Mouse (Mus musculus): ENCODE measurements around the gene Zfp362. TPM values are rescaled to one million over a fixed set of nuclear protein-coding genes. Genes with fewer than 3 reads are reported as not detected.

Gene Zfp362
- polyA plus RNA-seq, 1 experiment from 2014 or later, result 26.0 TPM

GRCm38 (mm10) chr4:128773820-128774219, 32.0 kb downstream of the Zfp362 start:
- no peak overlapping the region for H3K9ac ChIP-seq (ENCODE audit: low read length)
- no peak for ATAC-seq (ENCODE audit: insufficient read depth, low FRiP score)
- 88% methylated on average over 11 of the region's 11 CpGs for WGBS
- no peak overlapping the region for H3K4me2 ChIP-seq (ENCODE audit: low read depth, low read length)
- H3K9me3 ChIP-seq (replicated peaks; ENCODE audit: control insufficient read depth, low read length), result no peaks in the 10 kb centered on the region
- H3K36me3 ChIP-seq (ENCODE audit: control insufficient read depth, insufficient read depth, low read length), result peaks cover 20% of the 10 kb centered on the region
- no peak overlapping the region for H3K27ac ChIP-seq (ENCODE audit: low read length)
- peaks cover 4% of the 10 kb centered on the region; the same call in 1 of the 2 replicates for H3K4me1 ChIP-seq (ENCODE audit: control insufficient read depth, insufficient read depth, low read length)
- H3K27me3 ChIP-seq (ENCODE audit: control insufficient read depth, insufficient read depth, low read length), result no peaks in the 10 kb centered on the region
- H3K4me3 ChIP-seq (replicated peaks; ENCODE audit: low read length), result no peak overlapping the region

DNA sequence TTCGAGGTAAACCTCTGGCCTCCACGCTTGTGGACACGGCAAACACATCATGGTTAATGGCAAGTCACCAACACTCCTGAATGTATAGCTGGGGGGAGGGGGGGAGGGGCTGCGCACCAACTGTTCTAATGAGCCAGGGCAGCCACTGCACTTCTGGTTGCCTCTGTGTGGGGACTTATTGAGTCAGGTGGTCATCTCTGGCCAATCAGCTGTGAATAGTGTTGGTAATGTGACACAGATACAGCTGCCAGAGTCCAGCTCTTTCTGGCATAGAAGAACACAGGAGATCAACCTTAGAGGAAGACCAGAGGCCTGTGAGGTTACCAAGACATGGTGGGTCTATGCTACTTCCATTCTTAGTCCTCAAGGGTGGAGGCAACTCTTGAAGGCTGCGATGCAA, 35.1 kb downstream of the Zfp362 start:
- Histone ChIP-seq H3K27ac (ENCODE audit: low read length) (no peak overlapping the region), H3K9ac (ENCODE audit: low read length) (no peak overlapping the region), H3K36me3 (ENCODE audit: control insufficient read depth, insufficient read depth, low read length) (peaks cover 12% of the 10 kb centered on the region), H3K9me3 (replicated peaks; ENCODE audit: control insufficient read depth, low read length) (no peaks in the 10 kb centered on the region), H3K4me2 (ENCODE audit: low read depth, low read length) (no peak overlapping the region), H3K27me3 (ENCODE audit: control insufficient read depth, insufficient read depth, low read length) (no peaks in the 10 kb centered on the region), H3K4me1 (ENCODE audit: control insufficient read depth, insufficient read depth, low read length) (peaks cover 4% of the 10 kb centered on the region; the same call in 1 of the 2 replicates), H3K4me3 (replicated peaks; ENCODE audit: low read length) (no peak overlapping the region)
- ATAC-seq (ENCODE audit: insufficient read depth, low FRiP score), result no peak
- WGBS, result 67% methylated on average over 5 of the region's 5 CpGs

DNA sequence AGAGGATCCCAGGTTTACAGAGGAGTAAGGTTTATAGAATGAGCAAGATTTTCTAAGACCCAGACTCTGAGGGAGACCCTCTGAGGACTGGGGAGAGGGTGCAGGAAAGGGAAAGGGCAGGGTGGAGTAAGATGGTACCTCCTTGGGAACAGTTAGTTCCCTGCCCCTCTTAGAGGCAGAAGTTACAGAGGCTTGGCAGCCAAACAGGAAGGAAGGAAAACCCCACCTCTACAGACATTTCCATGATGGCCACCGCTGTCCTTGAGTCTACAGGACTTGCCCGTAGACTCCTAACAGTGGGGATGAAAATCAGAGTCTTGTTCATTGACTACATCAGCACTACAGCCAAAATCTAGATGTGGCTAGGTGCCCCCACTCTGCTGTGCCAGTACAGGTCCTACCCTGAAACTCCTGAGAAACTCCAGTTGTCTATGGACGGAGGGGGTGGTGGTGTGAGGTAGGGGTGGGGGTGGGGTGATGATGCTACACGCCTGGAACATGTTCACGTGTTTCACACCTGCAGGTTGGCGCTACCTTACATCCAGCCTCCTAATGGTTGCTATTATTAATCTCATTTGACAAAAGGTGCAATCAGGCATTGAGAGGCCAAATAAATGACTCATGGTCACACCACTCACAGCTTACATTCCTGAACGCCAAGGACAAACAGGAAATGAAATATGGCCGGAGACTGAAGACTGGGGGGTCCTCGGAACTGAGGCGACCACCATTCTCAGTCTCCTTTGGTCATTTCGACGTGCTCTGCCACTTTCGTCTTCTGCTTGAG, 36.1 kb downstream of the Zfp362 start:
- Histone ChIP-seq H3K27ac (ENCODE audit: low read length) (no peak overlapping the region), H3K4me1 (ENCODE audit: control insufficient read depth, insufficient read depth, low read length) (peaks cover 4% of the 10 kb centered on the region; the same call in 1 of the 2 replicates), H3K4me2 (ENCODE audit: low read depth, low read length) (no peak overlapping the region), H3K4me3 (replicated peaks; ENCODE audit: low read length) (no peak overlapping the region), H3K36me3 (ENCODE audit: control insufficient read depth, insufficient read depth, low read length) (peaks cover 7% of the 10 kb centered on the region), H3K9me3 (replicated peaks; ENCODE audit: control insufficient read depth, low read length) (no peaks in the 10 kb centered on the region), H3K9ac (ENCODE audit: low read length) (no peak overlapping the region), H3K27me3 (ENCODE audit: control insufficient read depth, insufficient read depth, low read length) (no peaks in the 10 kb centered on the region)
- 59% methylated on average over 13 of the region's 13 CpGs for WGBS
- no peak for ATAC-seq (ENCODE audit: insufficient read depth, low FRiP score)

DNA sequence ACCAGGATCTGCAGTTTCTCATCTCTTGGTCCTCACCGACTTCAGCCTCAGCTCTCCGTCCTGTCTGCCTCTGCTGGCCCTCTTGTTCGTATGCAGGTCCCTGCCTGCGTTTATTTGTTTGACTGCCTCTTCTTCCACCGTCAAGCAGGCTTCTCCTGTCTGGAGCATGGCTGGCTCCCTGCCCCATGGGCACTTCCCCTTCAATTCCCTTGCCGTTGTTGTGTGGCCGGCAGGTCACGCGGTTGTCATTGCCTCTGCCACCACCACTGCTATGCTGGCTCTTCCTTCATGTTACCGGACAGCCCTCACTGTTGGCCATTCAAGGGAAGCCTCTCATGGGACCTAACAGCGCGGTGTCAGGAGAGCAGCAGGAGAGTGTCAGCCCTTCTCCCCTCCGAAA, 37.7 kb downstream of the Zfp362 start:
- 64% methylated on average over 13 of the region's 13 CpGs for WGBS

DNA sequence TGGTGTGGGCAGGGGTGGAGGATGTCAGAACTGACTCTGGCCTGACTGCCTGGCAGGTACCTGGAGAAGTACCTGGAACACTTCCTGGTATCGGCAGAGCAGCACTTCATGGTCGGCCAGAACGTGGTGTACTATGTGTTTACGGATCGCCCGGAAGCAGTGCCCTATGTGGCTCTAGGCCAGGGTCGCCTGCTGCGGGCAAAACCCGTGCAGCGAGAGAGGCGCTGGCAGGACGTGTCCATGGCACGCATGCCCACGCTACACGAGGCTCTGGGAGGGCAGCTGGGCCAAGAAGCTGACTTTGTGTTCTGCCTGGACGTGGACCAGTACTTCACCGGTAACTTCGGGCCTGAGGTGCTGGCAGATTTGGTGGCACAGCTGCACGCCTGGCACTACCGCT, 38.9 kb downstream of the Zfp362 start:
- H3K4me3 ChIP-seq (replicated peaks; ENCODE audit: low read length), result no peak overlapping the region
- ATAC-seq (ENCODE audit: insufficient read depth, low FRiP score), result no peak
- H3K9ac ChIP-seq (ENCODE audit: low read length), result no peak overlapping the region
- H3K4me2 ChIP-seq (ENCODE audit: low read depth, low read length), result no peak overlapping the region
- H3K9me3 ChIP-seq (replicated peaks; ENCODE audit: control insufficient read depth, low read length), result peaks cover 5% of the 10 kb centered on the region; the same call in 1 of the 2 replicates
- no peaks in the 10 kb centered on the region for H3K36me3 ChIP-seq (ENCODE audit: control insufficient read depth, insufficient read depth, low read length)
- H3K27me3 ChIP-seq (ENCODE audit: control insufficient read depth, insufficient read depth, low read length), result no peaks in the 10 kb centered on the region
- WGBS, result 90% methylated on average over 20 of the region's 20 CpGs
- peaks cover 4% of the 10 kb centered on the region; the same call in 1 of the 2 replicates for H3K4me1 ChIP-seq (ENCODE audit: control insufficient read depth, insufficient read depth, low read length)
- H3K27ac ChIP-seq (ENCODE audit: low read length), result no peak overlapping the region

More for the DNA sequence above, 37.7 kb downstream of the Zfp362 start:
- Histone ChIP-seq H3K27ac (ENCODE audit: low read length) (no peak overlapping the region), H3K4me3 (replicated peaks; ENCODE audit: low read length) (no peak overlapping the region), H3K27me3 (ENCODE audit: control insufficient read depth, insufficient read depth, low read length) (no peaks in the 10 kb centered on the region), H3K4me1 (ENCODE audit: control insufficient read depth, insufficient read depth, low read length) (peaks cover 4% of the 10 kb centered on the region; the same call in 1 of the 2 replicates), H3K9me3 (replicated peaks; ENCODE audit: control insufficient read depth, low read length) (peaks cover 4% of the 10 kb centered on the region; the same call in 1 of the 2 replicates), H3K36me3 (ENCODE audit: control insufficient read depth, insufficient read depth, low read length) (no peaks in the 10 kb centered on the region), H3K9ac (ENCODE audit: low read length) (no peak overlapping the region), H3K4me2 (ENCODE audit: low read depth, low read length) (no peak overlapping the region)
- no peak for ATAC-seq (ENCODE audit: insufficient read depth, low FRiP score)

GRCm38 (mm10) chr4:128760029-128760428, 45.8 kb downstream of the Zfp362 start:
- Histone ChIP-seq H3K27me3 (ENCODE audit: control insufficient read depth, insufficient read depth, low read length) (no peaks in the 10 kb centered on the region), H3K27ac (ENCODE audit: low read length) (no peak overlapping the region), H3K9ac (ENCODE audit: low read length) (no peak overlapping the region), H3K9me3 (replicated peaks; ENCODE audit: control insufficient read depth, low read length) (peaks cover 5% of the 10 kb centered on the region; the same call in 1 of the 2 replicates), H3K4me1 (ENCODE audit: control insufficient read depth, insufficient read depth, low read length) (no peaks in the 10 kb centered on the region), H3K4me2 (ENCODE audit: low read depth, low read length) (no peak overlapping the region), H3K4me3 (replicated peaks; ENCODE audit: low read length) (no peak overlapping the region), H3K36me3 (ENCODE audit: control insufficient read depth, insufficient read depth, low read length) (no peaks in the 10 kb centered on the region)
- ATAC-seq (ENCODE audit: insufficient read depth, low FRiP score), result no peak
- WGBS, result 77% methylated on average over 6 of the region's 6 CpGs

DNA sequence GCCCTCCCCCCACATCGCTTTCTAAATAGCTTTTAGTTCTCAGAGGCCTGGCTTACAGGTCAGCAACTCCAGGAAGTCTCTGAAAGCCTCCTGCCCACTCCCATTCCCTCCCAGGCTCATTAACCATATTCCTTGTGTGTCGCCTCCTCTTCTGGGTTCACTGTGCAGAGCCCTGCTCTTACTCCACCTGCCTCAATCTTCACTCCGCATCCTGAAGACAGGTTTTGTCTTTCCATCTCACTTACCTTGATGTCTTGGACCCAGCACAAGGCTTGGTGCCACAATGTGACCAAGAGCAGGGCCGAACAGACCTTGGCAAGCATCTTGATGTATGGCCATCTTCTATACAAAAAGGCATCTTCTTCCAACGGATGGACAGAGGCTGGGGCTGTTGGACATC, 46.6 kb downstream of the Zfp362 start:
- H3K27ac ChIP-seq (ENCODE audit: low read length), result no peak overlapping the region
- no peak overlapping the region for H3K4me2 ChIP-seq (ENCODE audit: low read depth, low read length)
- no peak overlapping the region for H3K9ac ChIP-seq (ENCODE audit: low read length)
- no peak overlapping the region for H3K4me3 ChIP-seq (replicated peaks; ENCODE audit: low read length)
- ATAC-seq (ENCODE audit: insufficient read depth, low FRiP score), result no peak
- peaks cover 5% of the 10 kb centered on the region; the same call in 1 of the 2 replicates for H3K9me3 ChIP-seq (replicated peaks; ENCODE audit: control insufficient read depth, low read length)
- H3K27me3 ChIP-seq (ENCODE audit: control insufficient read depth, insufficient read depth, low read length), result no peaks in the 10 kb centered on the region
- no peaks in the 10 kb centered on the region for H3K36me3 ChIP-seq (ENCODE audit: control insufficient read depth, insufficient read depth, low read length)
- H3K4me1 ChIP-seq (ENCODE audit: control insufficient read depth, insufficient read depth, low read length), result no peaks in the 10 kb centered on the region
- 74% methylated on average over 5 of the region's 5 CpGs for WGBS

- Histone ChIP-seq H3K27me3 (ENCODE audit: control insufficient read depth, insufficient read depth, low read length) (no peaks in the 10 kb centered on the region), H3K36me3 (ENCODE audit: control insufficient read depth, insufficient read depth, low read length) (peaks cover 19% of the 10 kb centered on the region), H3K9ac (ENCODE audit: low read length) (no peak overlapping the region), H3K4me2 (ENCODE audit: low read depth, low read length) (no peak overlapping the region), H3K9me3 (replicated peaks; ENCODE audit: control insufficient read depth, low read length) (no peaks in the 10 kb centered on the region), H3K4me3 (replicated peaks; ENCODE audit: low read length) (no peak overlapping the region), H3K27ac (ENCODE audit: low read length) (no peak overlapping the region), H3K4me1 (ENCODE audit: control insufficient read depth, insufficient read depth, low read length) (no peaks in the 10 kb centered on the region)
- 73% methylated on average over 7 of the region's 7 CpGs for WGBS
- ATAC-seq (ENCODE audit: insufficient read depth, low FRiP score), result no peak
These were observed 49.9 kb downstream of the Zfp362 start for GRCm38 (mm10) chr4:128755900-128756299.

DNA sequence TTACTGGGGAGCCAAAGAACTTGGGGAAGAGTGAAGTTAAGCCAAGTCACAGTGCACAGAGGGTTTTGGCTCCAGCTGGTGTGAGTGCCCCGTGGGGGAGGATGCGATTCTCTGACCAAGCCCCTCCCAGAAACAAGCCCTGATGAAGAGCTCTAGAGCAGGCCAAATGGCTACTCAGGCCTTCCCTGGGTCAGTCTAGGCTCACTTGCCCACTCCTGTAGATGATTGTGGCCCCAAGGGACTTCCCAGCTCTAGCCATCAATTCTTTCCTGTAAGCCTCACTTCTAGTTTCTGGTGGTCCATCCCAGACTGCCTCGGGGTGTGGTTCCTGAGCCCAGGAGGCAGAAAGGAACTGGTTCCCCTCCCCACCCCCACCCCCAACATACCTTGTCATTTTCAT, 50.8 kb downstream of the Zfp362 start, which contains the start of gene A3galt2:
A3galt2 (plus strand) TSS at position 301 of the 400 bp plus-strand sequence.
- Histone ChIP-seq H3K4me2 (ENCODE audit: low read depth, low read length) (no peak within 1 kb of the TSS), H3K4me3 (replicated peaks; ENCODE audit: low read length) (no peak within 1 kb of the TSS), H3K9me3 (replicated peaks; ENCODE audit: control insufficient read depth, low read length) (no peaks in the 10 kb centered on the region), H3K9ac (ENCODE audit: low read length) (no peak within 1 kb of the TSS), H3K27ac (ENCODE audit: low read length) (no peak within 1 kb of the TSS), H3K36me3 (ENCODE audit: control insufficient read depth, insufficient read depth, low read length) (peaks cover 19% of the 10 kb centered on the region), H3K27me3 (ENCODE audit: control insufficient read depth, insufficient read depth, low read length) (no peaks in the 10 kb centered on the region), H3K4me1 (ENCODE audit: control insufficient read depth, insufficient read depth, low read length) (no peaks in the 10 kb centered on the region)
- 51% methylated on average over 3 of the region's 3 CpGs for WGBS
- ATAC-seq (ENCODE audit: insufficient read depth, low FRiP score), result no peak

Measured in stomach, embryonic 16.5 days (tissue).